Mouse (Mus musculus) kidney, adult 2 months (tissue): ENCODE measurements at regions not wholly inside any gene's neighbourhood (a gene's known extent, or its start where the extent isn't known, plus 50 kb on each side); places are given as distances from the start of the nearest gene placed in this dataset.

Experiments used
- CTCF ChIP-seq: fragments of 200-500 bp; conservative IDR thresholded peaks from 2 replicates; pipeline ENCODE4 v1.5.1; 2011; ENCODE audit warnings: low read depth, mild to moderate bottlenecking, control low read depth, low read length, moderate library complexity, mixed read lengths; ENCODE audit not compliant: insufficient read depth, insufficient read length
- POLR2A ChIP-seq: fragments of 200-500 bp; IDR thresholded peaks from one replicate; pipeline ENCODE4 v1.6.1; 2011; ENCODE audit warnings: low read depth, low read length, control low read depth

DNA sequence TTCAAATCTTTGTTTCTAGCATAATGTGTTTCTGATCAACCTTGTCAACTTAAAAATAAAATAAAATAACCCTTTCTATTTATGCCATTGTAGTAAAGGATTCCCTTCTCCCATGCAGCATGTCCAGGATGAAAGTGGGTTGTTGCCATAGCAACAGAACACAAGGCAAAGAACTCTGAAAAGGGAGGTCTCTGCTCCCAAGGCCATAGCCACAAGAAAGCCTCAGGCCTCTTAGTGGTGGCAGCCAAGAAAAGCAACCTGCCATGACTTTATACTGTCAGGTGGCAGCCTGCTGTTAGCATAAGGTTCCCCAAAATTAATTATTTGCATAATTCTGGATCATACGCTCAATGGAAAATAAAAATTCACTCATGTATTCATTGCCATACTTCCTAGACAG, 98.4 kb upstream of the Klf7 start:
- TF ChIP-seq POLR2A = no peak
- TF ChIP-seq CTCF = no peak
